Mouse (Mus musculus) testis, adult 2 months (tissue): ENCODE data around the gene Fam221b.

Experiments
- CTCF ChIP-seq: fragments of 200-500 bp; IDR thresholded peaks from 2 replicates; pipeline ENCODE4 v1.5.1; 2012; ENCODE audit warnings: low read depth, mild to moderate bottlenecking, inconsistent platforms, low read length, moderate library complexity; ENCODE audit not compliant: control insufficient read depth, insufficient read depth, insufficient replicate concordance
- POLR2A ChIP-seq: fragments of 200-500 bp; IDR thresholded peaks from 2 replicates; pipeline ENCODE4 v1.6.1; 2012; ENCODE audit warnings: low read depth, mild to moderate bottlenecking, inconsistent platforms, low read length, moderate library complexity; ENCODE audit not compliant: control insufficient read depth

- TF ChIP-seq CTCF (no peak), POLR2A (no peak)
These were observed 35.6 kb downstream of the Fam221b start for GRCm38 (mm10) chr4:43633296-43633695.
